Mouse (Mus musculus) hematopoietic stem cell, adult 5-6 weeks (primary cell): ENCODE results near the gene Tbce. TPM values are rescaled to one million over a fixed set of nuclear protein-coding genes. Genes with fewer than 3 reads are reported as not detected.
"Not testable (repeated sequence)": the region's sequence is repeated elsewhere in the genome, so short reads cannot be mapped to it uniquely, and the experiment has no call there.

ENCODE experiments used
- ATAC-seq, 2 experiments: fragments of 125-278 bp in 1 of 2; replicated peaks in 1 of 2; 2 replicates each; pipeline ENCODE4 v1.8.0; 2016 to 2017; ENCODE audit warnings: inconsistent platforms in 2 of 2, mild to moderate bottlenecking in 2 of 2, moderate number of reproducible peaks in 2 of 2, low read depth in 1 of 2, moderate TSS enrichment in 1 of 2; ENCODE audit not compliant: low FRiP score in 2 of 2, poor library complexity in 2 of 2, severe bottlenecking in 2 of 2, insufficient read depth in 1 of 2, low TSS enrichment in 1 of 2
- total RNA-seq: library from RNA; stranded (forward); fragments of 172-1452, 232-1000 nt; gene quantifications from 2 replicates; pipeline ENCODE4 v1.2.3, GENCODE M21; 2017

Tbce gene
- total RNA-seq, 1 experiment from 2014 or later: 87.6 TPM

DNA sequence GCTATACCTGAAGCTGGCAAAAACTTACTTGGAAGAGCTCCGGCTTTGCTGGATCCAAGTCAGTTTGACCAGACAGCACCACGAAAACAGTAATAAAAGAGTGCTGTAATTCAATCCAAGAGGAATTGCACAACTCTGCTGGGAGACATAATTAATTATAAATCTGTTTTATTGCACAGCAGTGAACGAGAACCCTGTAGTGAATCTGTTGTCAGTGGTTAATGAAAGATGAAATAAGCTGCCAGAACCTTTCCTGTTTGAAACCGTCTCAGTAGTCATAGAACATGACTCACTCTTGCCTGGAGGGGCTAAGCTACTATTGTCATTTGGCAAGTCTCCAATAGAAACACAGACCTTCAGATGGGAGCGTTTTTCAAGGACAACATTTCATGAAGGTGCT lies 748 bp upstream of the Tbce start:
- ATAC-seq: no peak

DNA sequence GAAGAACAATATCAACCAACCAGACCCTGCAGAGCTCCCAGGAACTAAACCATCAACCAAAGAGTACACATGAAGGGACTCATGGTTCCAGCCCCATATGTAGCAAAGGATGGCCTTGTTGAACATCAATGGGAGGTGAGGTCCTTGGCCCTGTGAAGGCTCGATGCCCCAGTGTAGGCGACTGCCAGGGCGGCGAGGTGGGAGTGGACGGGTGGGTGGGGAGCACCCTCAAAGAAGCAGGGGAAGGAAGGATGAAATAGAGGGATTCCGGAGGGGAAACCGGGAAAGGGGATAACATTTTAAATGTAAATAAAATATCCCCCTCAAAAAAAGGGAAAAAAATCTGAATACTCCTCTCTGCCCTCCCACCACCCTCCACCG lies 537 bp downstream of the Tbce start:
- no peak for ATAC-seq

DNA sequence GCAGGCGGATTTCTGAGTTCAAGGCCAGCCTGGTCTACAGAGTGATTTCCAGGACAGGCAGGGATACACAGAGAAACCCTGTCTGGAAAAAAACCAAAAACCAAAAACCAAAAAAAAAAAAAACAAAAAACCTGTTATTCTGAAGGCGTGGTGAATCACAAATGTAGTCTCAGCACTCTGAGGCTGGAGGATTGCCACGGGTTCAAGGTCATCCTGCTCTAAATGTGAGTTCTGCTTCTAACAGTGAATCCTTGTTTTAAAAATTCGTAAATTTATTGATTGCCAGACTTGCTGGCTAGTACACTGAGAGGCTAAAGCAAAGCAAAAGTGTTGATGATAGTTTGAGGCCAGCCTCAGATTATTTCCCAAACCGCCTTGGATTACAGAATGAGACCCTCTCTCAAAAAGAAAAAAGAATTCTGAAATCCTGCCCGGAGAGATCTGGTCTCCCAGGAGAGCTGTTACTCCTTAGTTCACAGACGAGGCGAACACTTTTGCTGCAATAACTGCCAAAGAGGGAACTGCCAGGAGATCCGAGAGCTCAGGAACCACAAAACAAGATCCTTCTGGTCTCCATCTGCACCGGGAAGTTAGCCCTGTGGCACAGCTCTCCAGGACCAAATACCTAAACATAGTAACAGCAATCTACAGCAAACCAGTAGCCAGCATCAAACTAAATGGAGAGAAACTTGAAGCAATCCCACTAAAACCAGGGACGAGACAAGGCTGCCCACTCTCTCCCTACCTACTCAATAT lies 3.4 kb downstream of the Tbce start:
- no peak for ATAC-seq

DNA sequence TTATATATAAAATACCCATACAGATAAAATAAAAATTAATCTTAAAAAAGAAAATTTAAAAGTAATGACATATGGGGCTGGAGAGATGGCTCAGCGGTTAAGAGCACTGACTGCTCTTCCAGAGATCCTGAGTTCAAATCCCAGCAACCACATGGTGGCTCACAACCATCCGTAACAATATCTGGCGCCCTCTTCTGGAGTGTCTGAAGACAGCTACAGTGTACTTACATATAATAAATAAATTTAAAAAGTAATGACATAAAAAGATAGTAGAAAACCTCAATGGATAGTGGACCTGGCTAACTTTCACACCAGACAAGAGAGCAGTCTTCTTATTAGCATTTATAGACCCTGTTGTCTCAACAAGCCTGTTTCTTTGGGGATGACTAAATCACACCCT lies 4.1 kb downstream of the Tbce start:
- not testable (repeated sequence) for ATAC-seq

DNA sequence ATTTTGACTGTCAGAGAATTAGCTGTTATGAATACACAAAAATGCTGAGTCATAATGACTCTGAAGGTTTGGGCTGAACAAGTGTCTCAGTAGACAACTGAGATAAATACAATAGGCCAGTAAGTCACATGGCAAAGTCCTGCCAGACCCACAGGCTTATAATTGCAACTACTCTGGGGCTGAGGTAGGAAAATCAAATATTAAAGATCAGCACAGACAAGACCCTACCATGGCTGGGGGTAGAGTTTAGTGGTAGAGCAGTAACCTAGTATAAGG lies 5.4 kb downstream of the Tbce start:
- peak; percentile 60 to 71; a peak in 3 of 4 replicates for ATAC-seq

DNA sequence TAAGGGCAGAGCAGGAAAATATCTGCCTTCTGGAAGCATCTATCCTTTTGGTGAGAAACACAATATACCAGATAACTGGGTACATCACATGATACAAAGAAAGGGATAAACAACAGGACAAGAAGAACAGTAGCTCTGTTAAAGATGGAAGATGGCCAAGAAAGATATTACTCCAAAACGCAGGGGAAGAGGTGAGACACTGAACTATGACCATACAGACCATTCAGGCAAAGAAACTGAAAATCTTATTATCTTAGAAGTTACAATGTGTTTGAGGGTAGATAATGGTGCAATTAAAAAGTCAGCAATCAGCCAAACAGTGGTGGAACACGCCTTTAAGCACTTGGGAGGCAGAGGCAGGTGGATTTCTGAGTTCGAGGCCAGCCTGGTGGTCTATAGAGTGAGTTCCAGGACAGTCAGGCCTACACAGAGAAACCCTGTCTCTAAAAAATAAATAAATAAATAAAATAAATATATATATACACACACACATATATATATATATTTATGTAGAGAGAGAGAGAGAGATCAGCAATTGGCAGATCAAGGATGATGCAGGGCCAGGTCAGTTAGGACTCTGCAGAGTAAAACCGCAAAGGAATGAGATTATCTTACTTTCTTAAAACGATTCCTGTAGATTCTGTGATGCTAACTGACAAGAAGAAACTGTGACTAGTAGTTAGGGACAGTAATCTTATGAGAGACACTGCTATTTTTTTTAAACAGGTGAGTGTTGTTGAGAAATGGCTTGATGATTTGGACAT lies 5.9 kb downstream of the Tbce start:
- no peak; a peak in 1 of 4 replicates for ATAC-seq

DNA sequence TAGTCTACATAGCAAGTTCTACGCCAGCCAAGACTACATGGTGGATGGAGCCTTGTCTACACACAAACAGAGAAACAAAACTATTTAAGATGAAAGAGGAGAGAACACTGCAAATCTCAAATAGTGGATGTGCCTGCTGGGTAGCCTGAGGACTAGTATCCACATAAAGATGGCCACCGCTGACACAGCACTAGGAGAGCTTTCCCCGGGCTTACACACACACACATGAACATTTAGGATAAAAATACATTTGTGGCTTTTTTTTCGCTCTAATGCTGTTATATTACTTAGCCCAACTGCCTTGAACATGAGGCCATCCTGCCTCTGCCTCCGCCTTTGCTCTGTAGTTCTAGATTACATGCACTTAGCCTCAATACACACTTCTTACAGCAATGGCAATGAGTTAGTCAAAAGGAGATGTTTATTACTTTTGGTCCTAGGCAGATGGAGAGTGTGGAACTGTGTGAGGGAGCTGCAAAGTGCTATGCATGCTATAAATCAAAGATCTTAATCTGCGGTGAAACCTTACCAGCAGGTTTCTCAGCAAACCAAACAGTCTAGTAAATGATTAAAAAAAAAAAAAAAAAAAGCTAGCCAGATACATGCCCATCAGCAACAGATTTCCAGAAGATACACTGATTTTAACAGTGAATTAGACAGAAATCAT lies 13.2 kb downstream of the Tbce start:
- ATAC-seq: no peak

DNA sequence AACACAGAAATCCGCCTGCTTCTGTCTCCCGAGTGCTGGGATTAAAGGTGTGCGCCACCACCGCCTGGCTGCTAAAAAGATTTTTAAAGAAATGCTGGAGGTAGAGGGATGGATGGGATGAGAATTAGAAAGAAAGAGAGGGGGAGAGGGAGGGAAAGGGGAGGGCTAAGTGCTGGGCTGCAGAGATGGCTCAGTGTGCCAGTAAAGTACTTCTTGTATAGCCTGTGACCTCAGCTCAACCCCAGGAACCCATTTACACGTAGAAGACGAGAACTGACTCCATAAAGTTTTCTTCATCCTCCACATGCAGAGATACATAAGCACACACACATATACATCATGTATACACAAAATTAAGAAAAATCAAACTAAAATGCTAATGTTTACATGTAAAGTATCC lies 13.9 kb downstream of the Tbce start:
- no peak for ATAC-seq

DNA sequence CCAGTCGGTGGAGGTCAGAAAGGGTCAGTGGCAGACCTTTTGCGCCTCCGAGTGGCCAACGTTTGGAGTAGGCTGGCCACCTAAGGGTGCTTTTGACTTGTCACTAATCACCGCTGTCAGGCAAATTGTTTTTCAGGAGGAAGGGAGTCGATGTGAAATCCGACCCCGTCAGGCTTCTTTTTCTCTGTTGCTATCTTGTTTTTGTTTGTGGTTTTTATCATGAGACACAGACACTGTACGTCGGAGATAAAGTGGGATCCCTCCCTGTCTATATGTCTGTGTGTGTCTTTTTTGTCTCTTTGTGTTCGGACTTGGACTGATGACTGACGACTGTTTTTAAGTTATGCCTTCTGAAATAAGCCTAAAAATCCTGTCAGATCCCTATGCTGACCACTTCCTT lies 18.0 kb downstream of the Tbce start:
- not testable (repeated sequence) for ATAC-seq

DNA sequence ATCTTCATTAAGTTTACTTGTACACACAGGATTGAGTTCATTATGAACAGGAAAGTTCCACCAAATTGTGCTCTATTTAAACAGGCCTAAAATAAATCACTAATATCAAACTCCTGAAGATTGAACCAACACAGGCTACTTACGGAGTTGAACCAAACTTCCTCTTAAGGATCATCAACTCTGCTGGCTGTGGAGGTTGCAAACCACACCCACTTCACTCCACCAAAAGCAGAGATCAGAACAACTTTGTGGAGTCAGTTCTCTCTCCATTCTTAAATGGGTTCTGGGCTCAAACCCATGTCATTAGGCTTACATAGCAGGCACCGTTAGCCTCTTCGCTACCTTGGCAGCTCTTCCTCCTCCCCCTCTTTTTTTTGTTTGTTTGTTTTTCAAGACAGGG lies 20.6 kb downstream of the Tbce start:
- no peak for ATAC-seq

DNA sequence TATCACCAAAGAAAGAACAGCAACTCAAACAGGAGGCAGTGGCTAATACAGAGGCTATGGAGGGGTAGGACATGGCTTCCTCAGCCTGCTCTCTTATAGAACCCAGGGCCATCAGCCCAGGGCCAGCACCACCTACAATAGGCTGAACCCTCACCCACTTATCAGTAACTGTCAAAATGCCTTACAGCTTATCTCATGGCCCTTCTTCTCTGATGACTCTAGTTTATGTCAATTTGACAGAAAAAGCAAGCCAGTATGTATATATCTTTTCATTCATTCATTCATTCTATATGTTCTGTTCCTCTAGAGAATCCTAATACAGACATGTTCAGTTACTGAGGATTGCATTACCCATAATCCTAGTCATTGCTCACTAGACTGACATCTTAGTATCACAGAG lies 21.2 kb downstream of the Tbce start:
- no peak for ATAC-seq

DNA sequence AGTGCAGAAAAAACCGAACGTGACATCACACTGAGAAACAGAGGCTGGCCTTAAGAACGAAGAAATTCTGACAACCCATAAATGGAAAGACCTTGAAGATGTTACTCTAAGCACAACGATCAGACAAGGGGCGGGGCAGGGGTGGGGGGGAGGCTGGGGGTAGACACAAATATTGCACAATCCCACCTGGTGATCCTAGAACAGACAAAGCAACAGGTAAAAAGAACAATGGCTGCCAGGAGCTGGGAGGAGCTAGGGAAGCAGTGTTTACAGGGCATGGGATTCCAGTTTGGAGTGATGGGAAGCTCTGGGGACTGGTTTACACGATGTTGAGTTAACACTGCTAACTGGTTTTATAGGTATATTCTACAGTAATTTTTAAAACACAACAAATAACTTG lies 23.8 kb downstream of the Tbce start:
- no peak for ATAC-seq

DNA sequence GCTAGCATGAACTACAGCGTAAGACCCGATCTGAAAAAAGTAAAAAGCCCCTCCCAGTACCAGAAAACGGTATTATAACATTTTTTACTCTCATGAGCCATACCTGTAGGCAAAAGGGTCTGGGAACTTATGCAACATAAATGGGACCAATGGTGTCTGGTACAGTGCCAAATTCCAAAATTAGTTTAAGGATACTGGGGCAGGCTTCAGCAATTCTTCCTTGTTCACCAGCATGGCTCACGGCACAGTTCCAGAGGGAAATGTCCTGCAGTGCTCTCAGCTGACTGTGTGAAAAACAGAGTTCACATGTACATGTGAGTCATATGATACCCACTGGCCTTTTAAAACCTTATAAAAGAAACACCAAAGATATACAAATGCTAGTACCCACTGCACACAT lies 24.9 kb downstream of the Tbce start:
- ATAC-seq: no peak

DNA sequence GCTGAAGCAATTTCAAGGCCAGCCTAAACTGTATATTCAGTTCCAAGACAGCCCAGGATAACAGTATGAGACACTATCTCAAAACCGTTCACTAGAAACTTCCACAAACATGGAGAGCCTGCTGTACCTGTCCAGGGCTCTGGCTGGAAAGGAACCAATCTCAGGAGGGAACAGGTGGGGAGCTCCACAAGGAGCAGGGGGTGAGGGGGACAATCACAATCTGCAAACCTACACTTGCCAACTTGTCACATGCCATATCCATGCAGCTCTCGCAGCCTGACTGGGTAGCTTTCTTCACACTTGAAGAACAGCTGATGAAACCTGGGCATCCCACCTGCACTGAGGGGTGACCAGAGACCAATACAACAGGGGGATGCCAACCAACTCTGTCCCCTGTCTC lies 25.4 kb downstream of the Tbce start:
- no peak for ATAC-seq

DNA sequence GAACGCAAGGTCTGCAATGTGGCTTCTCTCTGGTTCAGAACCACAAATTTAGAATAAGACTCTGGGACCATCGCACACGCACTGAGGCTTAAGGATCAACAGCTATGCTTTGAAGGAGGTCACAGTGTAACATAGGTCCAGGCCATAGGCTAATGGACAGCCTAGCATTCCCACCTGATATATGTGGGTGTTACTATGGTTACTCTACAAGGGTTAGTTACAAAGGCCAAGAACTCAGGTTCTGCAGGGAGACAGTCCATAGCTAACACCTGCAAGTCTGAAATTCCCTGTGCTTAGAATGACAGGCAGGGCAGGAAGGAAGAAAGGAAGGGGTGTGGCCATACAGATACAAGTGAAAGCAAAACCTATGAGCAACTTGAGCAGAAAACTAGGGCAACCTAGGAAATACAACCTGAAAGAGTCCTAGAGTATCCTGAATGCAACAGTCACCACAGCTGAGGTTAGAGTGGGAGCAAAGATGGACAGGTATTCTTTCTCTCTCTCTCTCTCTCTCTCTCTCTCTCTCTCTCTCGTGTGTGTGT lies 27.9 kb downstream of the Tbce start:
- peak; percentile 49 to 57 for ATAC-seq

DNA sequence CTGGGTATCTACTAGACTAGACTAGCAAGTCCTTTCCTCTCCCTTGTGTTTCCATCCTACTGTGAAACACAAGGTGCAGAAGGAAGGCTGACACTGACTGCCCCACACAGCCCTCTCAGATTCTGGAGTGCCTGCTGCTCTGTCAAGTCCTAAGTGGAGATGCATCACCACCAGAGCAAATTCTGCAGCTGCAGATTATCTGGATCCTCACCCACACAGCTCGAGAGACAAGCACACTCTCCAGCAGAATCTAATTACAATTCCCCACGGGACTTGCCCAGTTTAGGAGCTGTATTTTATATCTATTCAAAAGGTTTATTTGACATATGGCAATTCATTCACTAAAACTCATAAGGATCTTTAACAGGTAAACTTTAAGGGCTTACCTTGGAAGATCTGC lies 33.4 kb downstream of the Tbce start:
- no peak for ATAC-seq

DNA sequence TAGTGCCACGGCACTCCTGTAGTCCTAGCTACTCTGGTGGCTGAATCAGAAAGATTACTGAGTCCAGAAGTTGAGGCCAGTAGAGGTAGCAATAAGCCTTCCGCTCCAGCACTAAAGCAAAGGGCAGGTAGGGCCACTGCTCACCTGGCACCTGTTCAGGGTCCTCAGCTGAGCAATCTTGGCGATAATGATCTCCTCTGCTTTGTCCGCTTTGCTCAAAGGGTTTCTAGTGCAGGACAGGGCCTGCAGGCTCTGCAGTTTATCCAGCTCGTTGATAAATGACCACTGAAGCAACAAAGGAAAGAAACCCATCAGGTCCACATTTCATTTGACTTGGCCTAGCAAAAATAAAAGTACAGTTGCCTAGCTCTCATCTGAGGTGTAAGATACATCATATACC lies 34.4 kb downstream of the Tbce start:
- ATAC-seq: no peak

DNA sequence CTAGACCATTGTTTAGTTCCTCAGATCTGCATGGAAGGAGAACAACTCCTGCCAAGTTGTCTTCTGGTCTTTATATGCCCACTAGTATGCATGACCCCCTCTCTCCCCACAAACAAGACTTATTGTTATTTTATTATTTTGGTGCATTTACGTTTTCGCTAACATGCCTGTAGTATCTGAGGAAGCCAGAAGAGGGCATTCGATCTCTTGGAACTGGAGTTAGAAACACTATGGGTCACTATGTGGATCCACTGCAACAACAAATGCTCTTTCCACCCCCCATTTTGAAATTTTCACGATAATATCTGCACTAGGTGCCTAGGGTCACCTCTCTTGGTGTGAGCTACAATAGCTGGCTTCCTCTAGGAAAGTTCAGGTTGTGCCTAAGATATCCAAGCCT lies 35.4 kb downstream of the Tbce start:
- peak in 1 of 2 experiments; percentile 33; a peak in 1 of 4 replicates for ATAC-seq
